Mouse (Mus musculus): ENCODE results near the gene Csf2rb.

DNA sequence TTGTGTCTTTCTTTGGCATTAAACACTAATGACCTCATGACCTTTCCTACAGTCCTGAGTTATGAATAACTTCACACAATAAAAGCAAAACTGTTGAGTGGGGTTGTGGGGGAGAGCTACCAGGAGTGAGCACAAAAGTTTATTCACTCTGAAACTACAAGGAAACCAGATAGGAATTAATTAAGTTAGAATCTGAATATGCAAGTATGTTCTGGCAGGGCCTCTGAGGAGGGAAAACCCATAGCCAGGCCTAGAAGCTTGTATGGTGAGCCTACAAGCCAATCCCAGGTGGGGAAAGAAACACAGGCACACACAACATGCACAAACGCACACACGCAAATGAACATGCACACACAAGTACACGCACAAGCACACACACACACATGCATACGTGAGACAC lies 22.8 kb upstream of the Csf2rb start:
- TF ChIP-seq EP300 (IDR thresholded peaks at IDR 0.05), result no peak
- TF ChIP-seq CTCF (IDR thresholded peaks at IDR 0.05), result no peak

Measured in lung, postnatal 0 days (tissue).